Mouse (Mus musculus): ENCODE data around the gene BC025920. TPM values are rescaled to one million over a fixed set of nuclear protein-coding genes. Genes with fewer than 3 reads are reported as not detected.

BC025920 gene
- polyA plus RNA-seq, 1 experiment = 3.7 TPM

DNA sequence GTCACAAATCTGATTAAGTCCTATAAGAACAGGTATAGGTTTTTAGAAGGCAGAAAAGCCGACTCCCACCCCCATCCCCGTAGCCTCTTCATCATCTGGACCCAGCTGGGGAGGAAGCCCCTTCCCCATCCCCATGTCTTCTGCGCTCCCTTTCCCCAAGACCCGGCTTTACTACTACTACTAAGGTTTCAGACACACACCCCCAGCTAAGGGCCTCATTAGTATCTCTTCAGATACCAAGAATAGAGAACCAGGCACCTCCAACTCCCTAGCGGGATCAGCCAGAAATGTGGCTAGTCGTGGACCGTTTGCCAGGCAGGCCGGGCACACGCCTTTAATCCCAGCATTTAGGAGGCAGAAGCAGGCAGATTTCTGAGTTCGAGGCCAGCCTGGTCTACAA, 6.0 kb upstream of the BC025920 start:
- peaks cover 5% of the 10 kb centered on the region for H3K4me1 ChIP-seq (ENCODE audit: control insufficient read depth, insufficient read depth, low read length)
- no peak for TF ChIP-seq POLR2A (IDR thresholded peaks at IDR 0.05; ENCODE audit: extremely low read depth, insufficient read depth, low read length)
- no peak for TF ChIP-seq CTCF (IDR thresholded peaks at IDR 0.05; ENCODE audit: extremely low read depth, insufficient read depth, low read length)
- no peak overlapping the region for H3K4me3 ChIP-seq (ENCODE audit: insufficient read depth, low read length)
- no peak overlapping the region for H3K27ac ChIP-seq (ENCODE audit: insufficient read depth, low read length)

DNA sequence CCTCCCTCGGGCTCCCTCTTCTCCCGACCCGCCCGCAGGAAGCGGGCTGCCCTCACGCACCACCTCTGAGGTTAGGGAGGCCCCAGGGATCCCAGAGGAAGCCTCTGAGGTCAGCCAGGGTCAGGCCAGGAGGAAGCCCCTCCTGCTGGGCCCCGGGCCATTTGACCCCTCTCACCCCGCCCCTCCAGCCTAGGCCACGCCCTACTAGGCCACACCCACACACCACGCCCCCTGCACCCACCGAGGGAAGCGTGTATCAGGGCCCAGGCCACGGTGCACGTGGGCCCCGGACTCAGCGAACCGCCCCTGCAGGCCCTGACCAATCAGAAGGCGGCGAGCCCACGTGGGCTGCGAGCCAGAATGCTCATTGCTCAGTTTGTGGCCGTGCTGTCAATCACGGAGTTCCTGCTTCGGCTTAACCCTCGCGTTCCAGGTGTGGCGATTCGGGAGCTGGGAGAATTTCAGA, 5.3 kb upstream of the BC025920 start, which contains the start of gene Tle6:
Gene Tle6 (minus strand): TSS at position 336 of the 466 bp plus-strand sequence.
- Histone ChIP-seq H3K27ac (ENCODE audit: insufficient read depth, low read length) (no peak within 1 kb of the TSS), H3K4me3 (ENCODE audit: insufficient read depth, low read length) (peak within 1 kb of the TSS; percentile 1), H3K4me1 (ENCODE audit: control insufficient read depth, insufficient read depth, low read length) (peaks cover 4% of the 10 kb centered on the region)
- TF ChIP-seq POLR2A (IDR thresholded peaks at IDR 0.05; ENCODE audit: extremely low read depth, insufficient read depth, low read length) = no peak
- no peak for TF ChIP-seq CTCF (IDR thresholded peaks at IDR 0.05; ENCODE audit: extremely low read depth, insufficient read depth, low read length)

DNA sequence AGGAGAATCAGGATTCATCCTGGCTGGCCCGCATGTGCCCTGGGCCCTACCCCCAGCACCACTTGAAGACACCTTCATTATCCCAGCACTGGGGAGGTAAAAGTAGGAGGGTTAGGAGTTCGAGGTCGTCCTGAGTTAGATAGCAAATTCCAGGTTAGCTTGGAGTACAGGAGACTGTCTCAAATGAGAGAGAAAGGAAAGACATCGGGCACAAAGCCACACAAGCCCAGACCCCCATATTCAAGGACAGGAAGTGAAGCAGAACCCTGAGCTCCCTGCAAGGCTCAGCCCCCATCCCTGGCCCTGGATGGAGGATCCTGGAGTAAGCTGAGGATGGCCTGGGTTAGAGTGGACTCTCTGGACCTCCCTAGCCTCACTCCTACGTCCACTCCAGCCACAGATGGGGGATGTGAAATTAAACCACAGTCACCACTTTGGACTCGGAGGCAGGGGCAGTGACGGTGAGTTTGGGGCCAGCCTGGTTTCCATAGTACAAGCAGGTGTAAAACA, 4.6 kb upstream of the BC025920 start:
- Histone ChIP-seq H3K4me1 (ENCODE audit: control insufficient read depth, insufficient read depth, low read length) (peaks cover 4% of the 10 kb centered on the region), H3K4me3 (ENCODE audit: insufficient read depth, low read length) (peak overlapping the region; percentile 1; the same call in 1 of the 2 replicates), H3K27ac (ENCODE audit: insufficient read depth, low read length) (no peak overlapping the region)
- no peak for TF ChIP-seq POLR2A (IDR thresholded peaks at IDR 0.05; ENCODE audit: extremely low read depth, insufficient read depth, low read length)
- no peak for TF ChIP-seq CTCF (IDR thresholded peaks at IDR 0.05; ENCODE audit: extremely low read depth, insufficient read depth, low read length)

DNA sequence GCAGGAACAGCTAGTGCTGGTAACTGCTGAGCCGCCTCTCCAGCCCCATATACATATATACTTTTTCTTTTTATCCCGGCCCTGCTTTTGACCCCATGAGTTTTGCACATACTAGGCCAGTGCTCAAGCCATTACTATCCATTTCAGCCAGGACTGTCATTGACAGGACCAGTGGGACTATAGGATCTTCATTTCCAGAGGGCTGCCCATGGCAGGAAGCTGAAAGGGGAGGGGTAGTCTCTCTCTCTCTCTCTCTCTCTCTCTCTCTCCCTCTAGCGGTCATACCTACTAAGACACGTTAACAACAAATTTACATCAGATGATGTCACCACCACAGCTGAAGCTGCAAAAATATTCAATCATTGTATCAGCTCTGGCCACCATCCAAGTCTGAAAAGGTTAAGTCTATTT, 3.3 kb upstream of the BC025920 start:
- no peak overlapping the region for H3K4me3 ChIP-seq (ENCODE audit: insufficient read depth, low read length)
- peaks cover 6% of the 10 kb centered on the region for H3K4me1 ChIP-seq (ENCODE audit: control insufficient read depth, insufficient read depth, low read length)
- H3K27ac ChIP-seq (ENCODE audit: insufficient read depth, low read length) = no peak overlapping the region
- TF ChIP-seq POLR2A (IDR thresholded peaks at IDR 0.05; ENCODE audit: extremely low read depth, insufficient read depth, low read length) = no peak
- peak; percentile 47 for TF ChIP-seq CTCF (IDR thresholded peaks at IDR 0.05; ENCODE audit: extremely low read depth, insufficient read depth, low read length)

DNA sequence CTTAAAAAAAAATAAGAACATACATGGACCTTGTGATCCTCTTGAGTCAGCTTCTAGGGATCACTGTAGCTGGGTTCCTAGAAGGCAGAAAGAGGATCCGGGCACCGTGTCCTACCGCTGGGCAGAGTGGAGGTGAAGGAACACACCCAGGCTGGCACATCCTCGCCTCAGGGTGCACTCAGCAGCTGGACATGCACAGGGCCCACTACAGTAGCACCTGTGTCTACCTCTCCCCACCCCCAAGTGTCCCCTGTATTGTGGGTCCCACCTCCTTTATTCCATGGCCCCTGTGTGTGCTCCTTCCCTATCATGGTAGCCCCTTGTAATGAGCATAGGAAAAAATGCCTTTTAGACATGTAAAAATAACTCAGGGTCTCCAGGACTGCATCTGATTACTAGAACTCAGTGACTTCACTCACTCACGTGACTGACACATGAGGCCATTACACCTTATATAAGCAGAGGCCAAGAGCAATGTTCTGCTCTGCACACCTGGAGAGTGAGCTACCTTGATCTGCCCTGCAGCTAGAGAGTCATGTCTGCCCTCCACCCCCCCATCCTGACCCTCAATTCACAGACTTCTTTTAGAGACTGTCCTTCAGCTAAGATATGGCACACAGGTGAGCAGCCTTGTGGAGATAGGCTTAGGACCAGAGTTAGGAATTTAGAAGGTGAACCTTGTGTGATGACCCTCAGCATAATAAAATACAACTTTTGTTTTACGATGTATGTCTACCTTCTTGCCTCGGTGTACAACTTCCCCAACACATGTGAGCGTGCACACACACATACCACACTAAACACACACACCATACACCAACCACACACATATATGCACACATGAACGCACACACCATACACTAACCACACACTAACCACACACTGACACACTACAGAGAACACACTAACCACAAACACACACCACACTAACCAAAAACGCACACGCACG, 1.8 kb upstream of the BC025920 start:
- Histone ChIP-seq H3K4me1 (ENCODE audit: control insufficient read depth, insufficient read depth, low read length) (peaks cover 6% of the 10 kb centered on the region), H3K27ac (ENCODE audit: insufficient read depth, low read length) (no peak overlapping the region), H3K4me3 (ENCODE audit: insufficient read depth, low read length) (peak overlapping the region; percentile 9)
- TF ChIP-seq CTCF (IDR thresholded peaks at IDR 0.05; ENCODE audit: extremely low read depth, insufficient read depth, low read length) = no peak
- TF ChIP-seq POLR2A (IDR thresholded peaks at IDR 0.05; ENCODE audit: extremely low read depth, insufficient read depth, low read length) = no peak

DNA sequence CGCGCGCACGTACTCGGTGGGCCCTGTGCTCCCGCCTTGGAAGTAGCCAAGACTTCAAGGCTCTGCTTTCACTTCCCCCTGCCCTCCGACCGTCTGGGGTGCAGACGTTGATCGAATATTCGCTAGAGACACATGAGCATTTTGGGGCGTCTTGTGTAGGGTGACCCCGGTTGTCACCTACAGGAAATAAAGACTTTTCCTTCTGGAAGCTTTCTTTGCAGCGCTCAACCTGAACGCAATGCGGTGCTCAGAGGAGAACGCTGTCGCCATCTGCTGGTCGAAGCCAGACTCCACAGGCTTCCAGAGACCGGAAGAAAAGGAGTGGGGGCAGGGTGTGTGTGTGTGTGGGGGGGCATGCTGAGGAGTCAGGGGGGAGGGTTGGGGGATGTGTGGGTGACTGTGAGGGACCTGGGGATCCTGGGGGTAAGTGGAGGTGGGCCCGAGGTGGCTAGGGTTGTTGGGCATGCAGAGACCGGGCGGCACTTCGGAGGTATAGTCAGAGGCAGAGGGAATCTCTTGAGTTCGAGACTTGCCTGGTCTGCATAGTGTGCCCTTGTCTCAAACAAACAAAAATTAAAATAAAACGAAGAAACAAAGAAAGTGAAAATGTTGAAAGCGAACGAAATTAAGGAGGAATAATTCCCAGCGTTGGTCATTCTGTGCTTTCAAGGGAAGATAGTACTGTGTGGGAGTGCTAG, 953 bp upstream of the BC025920 start:
- Histone ChIP-seq H3K4me3 (ENCODE audit: insufficient read depth, low read length) (peak overlapping the region; percentile 29), H3K4me1 (ENCODE audit: control insufficient read depth, insufficient read depth, low read length) (peaks cover 6% of the 10 kb centered on the region), H3K27ac (ENCODE audit: insufficient read depth, low read length) (no peak overlapping the region)
- TF ChIP-seq CTCF (IDR thresholded peaks at IDR 0.05; ENCODE audit: extremely low read depth, insufficient read depth, low read length) (peak; percentile 91), POLR2A (IDR thresholded peaks at IDR 0.05; ENCODE audit: extremely low read depth, insufficient read depth, low read length) (no peak)

DNA sequence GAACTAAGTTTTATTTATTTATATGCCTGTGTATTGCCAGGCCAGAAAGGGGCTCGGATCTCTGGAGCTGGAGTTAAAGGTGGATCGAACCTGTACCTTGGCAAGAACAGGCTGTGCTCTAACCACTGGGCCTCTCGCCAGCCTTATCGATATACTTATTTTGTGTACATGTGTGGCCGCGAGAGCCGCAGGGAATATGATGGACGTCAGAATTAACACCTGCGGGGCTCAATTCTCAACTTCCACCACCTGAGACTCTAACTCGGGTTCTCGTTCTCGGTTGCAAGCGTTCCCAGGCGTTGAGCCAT, 450 bp upstream of the BC025920 start:
- Histone ChIP-seq H3K4me3 (ENCODE audit: insufficient read depth, low read length) (peak overlapping the region; percentile 29), H3K27ac (ENCODE audit: insufficient read depth, low read length) (peak overlapping the region; percentile 49), H3K4me1 (ENCODE audit: control insufficient read depth, insufficient read depth, low read length) (peaks cover 6% of the 10 kb centered on the region)
- no peak for TF ChIP-seq CTCF (IDR thresholded peaks at IDR 0.05; ENCODE audit: extremely low read depth, insufficient read depth, low read length)
- no peak for TF ChIP-seq POLR2A (IDR thresholded peaks at IDR 0.05; ENCODE audit: extremely low read depth, insufficient read depth, low read length)

DNA sequence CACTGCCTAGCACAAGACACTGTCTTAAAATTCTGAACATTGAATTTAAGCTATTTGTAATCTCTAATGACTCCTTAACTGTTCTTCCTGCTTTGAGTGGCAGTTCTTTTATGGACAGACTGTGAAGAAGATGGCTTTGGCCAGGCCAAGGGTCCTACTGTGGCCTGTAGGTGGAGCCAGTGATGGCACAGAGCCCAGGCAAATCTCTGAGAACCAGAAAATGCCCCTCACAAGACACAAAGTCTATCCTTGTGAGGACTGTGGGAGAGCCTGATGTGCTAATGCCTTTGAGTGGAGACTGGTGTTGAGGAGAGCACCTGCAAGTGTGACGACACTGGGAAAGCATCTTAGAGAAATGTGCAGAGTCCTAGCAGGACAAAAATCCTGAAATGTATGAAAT, 2.2 kb downstream of the BC025920 start:
- H3K4me1 ChIP-seq (ENCODE audit: control insufficient read depth, insufficient read depth, low read length) = peaks cover 4% of the 10 kb centered on the region; the same call in 1 of the 2 replicates
- H3K4me3 ChIP-seq (ENCODE audit: insufficient read depth, low read length) = no peak overlapping the region
- TF ChIP-seq POLR2A (IDR thresholded peaks at IDR 0.05; ENCODE audit: extremely low read depth, insufficient read depth, low read length) (no peak), CTCF (IDR thresholded peaks at IDR 0.05; ENCODE audit: extremely low read depth, insufficient read depth, low read length) (no peak)
- no peak overlapping the region for H3K27ac ChIP-seq (ENCODE audit: insufficient read depth, low read length)

DNA sequence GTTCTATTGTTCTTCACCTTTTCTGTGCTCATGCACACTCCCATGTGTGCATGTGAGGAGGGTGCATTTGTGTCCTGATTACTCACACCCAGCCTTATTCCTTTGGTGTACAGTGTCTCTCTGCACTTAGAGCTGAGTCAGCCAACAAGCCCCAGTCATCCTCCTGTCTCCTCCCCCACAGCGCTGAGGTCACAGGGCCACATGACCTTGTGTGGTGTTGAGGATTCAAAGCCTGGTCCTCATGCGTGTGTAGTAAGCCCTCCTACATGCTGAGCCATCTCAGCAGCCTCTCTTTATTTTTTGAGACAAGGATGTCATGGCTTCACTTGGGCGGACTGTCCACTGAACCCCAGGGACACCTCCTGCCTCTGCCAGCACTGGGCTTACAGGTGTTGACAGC, 6.7 kb downstream of the BC025920 start:
- H3K27ac ChIP-seq (ENCODE audit: insufficient read depth, low read length) = no peak overlapping the region
- TF ChIP-seq POLR2A (IDR thresholded peaks at IDR 0.05; ENCODE audit: extremely low read depth, insufficient read depth, low read length) (no peak), CTCF (IDR thresholded peaks at IDR 0.05; ENCODE audit: extremely low read depth, insufficient read depth, low read length) (no peak)
- no peaks in the 10 kb centered on the region for H3K4me1 ChIP-seq (ENCODE audit: control insufficient read depth, insufficient read depth, low read length)
- H3K4me3 ChIP-seq (ENCODE audit: insufficient read depth, low read length) = no peak overlapping the region

All from cortical plate, adult 2 months (tissue).